Mouse (Mus musculus) E14TG2a.4 (cell line): ENCODE results near the gene Dlk2.

Experiments
- H3K27me3 ChIP-seq: 2 replicates; pipeline ENCODE4 v1.6.1; 2014; ENCODE audit warnings: low read length, control low read depth; ENCODE audit not compliant: insufficient read depth
- H3K36me3 ChIP-seq: 2 replicates; pipeline ENCODE4 v1.6.1; 2014; ENCODE audit warnings: low read length, control low read depth; ENCODE audit not compliant: insufficient read depth
- H3K4me1 ChIP-seq: replicated peaks from 2 replicates; pipeline ENCODE4 v1.6.1; 2014; ENCODE audit warnings: low read depth, low read length, control low read depth
- H3K4me3 ChIP-seq: replicated peaks from 2 replicates; pipeline ENCODE4 v1.5.1; 2014; ENCODE audit warnings: mild to moderate bottlenecking, low read length
- H3K9me3 ChIP-seq: 2 replicates; pipeline ENCODE4 v1.6.1; 2014; ENCODE audit warnings: low read length, control low read depth
- CTCF ChIP-seq: conservative IDR thresholded peaks from 2 replicates; pipeline ENCODE4 v1.5.1; 2014; ENCODE audit warnings: low read length
- NANOG ChIP-seq: IDR thresholded peaks from 2 replicates; pipeline ENCODE4 v1.6.1; 2014; ENCODE audit warnings: borderline replicate concordance, low read length, mixed read lengths
- POU5F1 ChIP-seq: IDR thresholded peaks from 2 replicates; pipeline ENCODE4 v1.6.1; 2014; ENCODE audit warnings: low read length, borderline replicate concordance

Gene Dlk2

DNA sequence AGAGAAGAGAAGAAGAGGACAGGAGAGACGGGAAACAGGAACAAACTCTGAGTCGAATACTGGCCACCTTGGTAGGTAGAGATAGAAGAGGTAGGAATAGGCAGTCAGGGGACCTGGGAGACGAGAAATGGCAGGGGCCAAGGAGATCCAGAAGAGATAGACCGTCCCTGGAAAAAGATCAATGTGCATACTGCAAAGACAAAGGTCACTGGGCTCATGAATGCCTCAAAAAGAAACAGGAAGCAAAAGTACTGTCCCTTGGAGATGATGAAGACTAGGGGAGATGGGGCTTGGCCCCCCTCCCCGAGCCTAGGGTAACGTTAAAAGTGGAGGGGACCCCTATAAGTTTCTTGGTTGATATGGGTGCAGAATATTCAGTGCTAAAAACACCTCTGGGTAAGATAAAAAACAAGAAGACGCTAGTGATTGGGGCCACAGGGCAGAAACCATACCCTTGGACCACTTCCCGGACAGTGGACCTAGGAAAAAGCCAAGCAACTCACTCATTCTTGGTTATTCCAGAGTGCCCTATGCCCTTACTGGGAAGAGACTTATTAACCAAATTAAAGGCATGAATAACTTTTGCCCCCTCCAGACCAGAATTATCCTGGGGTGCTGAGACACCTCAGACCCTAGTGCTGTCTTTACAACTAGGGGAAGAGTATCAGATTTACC lies 53.9 kb downstream of the Dlk2 start:
- Histone ChIP-seq H3K4me1 (no peaks in the 10 kb centered on the region), H3K36me3 (no peaks in the 10 kb centered on the region), H3K27me3 (no peaks in the 10 kb centered on the region), H3K4me3 (no peak overlapping the region), H3K9me3 (peaks cover 100% of the 10 kb centered on the region)
- no peak for TF ChIP-seq CTCF
- no peak for TF ChIP-seq POU5F1
- TF ChIP-seq NANOG, result no peak
